Mouse (Mus musculus): Measurements from ENCODE around the gene Olfr1508. TPM values are rescaled to one million over a fixed set of nuclear protein-coding genes. Genes with fewer than 3 reads are reported as not detected.
"Not testable (repeated sequence)": the region's sequence is repeated elsewhere in the genome, so short reads cannot be mapped to it uniquely, and the experiment has no call there.

Gene Olfr1508
- not detected for total RNA-seq (2021)

DNA sequence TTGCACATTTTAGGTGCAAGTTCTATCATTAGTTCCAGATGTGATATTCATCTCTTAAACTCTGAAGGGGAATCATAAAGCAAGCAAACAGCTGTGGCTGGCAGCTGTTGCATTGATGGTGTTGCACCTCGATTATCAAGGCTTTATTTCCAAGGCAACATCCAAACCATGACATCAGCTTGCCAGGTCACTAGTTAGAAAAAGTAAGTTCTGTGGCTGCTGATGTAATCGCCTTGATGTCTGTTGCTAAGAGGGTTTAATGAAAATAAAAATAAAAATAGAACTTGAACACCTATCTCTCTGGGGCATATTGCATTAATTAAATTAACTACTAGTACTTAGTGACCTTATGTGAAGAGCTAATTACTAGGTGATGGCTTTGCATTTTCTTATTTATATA is at the start of gene Olfr1508:
Gene Olfr1508 (minus strand): TSS at position 101 of the 400 bp plus-strand sequence.
- DNase-seq = no peak
- intact Hi-C loops (cut with DNase I) = no loop called here

DNA sequence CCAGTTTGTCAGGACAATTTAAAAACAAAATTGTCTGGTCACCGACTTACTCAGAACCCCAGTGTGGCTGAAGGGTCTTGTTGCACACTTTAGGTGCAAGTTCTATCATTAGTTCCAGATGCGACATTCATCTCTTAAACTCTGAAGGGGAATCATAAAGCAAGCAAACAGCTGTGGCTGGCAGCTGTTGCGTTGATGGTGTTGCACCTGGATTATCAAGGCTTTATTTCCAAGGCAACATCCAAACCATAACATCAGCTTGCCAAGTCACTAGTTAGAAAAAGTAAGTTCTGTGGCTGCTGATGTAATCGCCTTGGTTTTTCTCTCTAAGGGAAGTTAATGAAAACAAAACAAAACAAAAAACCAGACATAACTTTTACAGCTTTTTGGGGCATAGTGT is 28.2 kb upstream of the Olfr1508 start, which contains the start of gene Olfr1507:
Gene Olfr1507 (minus strand): TSS at position 234 of the 400 bp plus-strand sequence.
- no peak for DNase-seq
- intact Hi-C loops (cut with DNase I) = no loop called here

DNA sequence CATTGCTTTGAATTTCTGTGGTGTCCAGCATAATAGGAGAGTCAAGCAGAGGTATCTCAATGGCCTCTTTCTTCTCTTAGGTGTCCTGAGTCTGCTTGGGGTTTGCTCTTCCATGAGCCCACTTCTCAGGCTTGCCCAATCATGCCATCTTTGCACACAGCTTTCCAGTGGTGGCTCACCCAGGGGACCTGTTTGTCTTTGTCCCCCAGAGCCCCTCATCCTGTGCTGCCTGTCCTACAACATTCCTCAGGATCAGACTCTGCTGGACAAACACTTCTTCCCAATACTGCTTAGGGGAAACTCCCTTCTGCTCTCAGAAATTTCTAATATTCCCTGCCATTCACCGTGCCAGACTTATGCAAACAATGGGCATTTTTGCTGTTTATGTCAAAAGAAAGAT is 1.6 kb downstream of the Olfr1508 start:
- intact Hi-C loops (cut with DNase I) = no loop called here
- no peak for DNase-seq

DNA sequence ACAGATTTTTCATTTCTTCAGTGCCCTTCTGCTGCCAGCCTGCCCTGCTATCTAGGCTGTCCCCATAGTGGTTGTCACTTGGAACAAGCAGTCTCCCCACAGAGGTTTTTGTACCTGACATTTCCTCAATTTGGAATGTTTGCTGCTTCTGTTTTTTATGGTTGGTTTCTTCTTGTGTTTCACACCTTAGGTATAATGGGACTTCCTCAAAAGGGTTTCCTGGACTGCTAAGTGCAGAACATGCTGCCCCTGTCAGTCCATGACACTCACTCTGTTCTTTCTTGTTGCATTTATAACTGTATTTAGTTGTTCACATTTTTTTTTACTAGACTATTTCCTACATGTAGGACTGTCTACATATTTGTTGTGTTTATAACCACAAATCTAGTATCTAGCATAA is 5.4 kb downstream of the Olfr1508 start:
- intact Hi-C loops (cut with DNase I) = no loop called here

DNA sequence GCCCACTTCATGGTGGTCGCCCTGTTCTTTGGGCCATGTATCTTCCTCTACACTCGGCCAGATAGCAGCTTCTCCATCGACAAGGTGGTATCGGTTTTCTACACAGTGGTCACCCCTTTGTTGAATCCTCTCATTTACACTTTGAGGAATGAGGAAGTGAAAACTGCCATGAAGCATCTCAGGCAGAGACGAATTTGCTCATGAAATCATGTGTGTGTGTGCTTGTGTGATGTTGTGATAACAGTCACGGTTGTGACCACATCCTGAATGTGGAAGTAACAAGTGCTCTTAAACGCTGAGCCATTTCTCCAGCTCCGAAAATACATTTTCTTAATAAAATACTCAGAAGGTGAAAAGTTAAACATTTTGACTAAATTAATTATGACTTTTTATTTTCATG is 16.2 kb downstream of the Olfr1508 start:
- intact Hi-C loops (cut with DNase I) = no loop called here

More for the DNA sequence above, 5.4 kb downstream of the Olfr1508 start:
- DNase-seq = no peak

DNA sequence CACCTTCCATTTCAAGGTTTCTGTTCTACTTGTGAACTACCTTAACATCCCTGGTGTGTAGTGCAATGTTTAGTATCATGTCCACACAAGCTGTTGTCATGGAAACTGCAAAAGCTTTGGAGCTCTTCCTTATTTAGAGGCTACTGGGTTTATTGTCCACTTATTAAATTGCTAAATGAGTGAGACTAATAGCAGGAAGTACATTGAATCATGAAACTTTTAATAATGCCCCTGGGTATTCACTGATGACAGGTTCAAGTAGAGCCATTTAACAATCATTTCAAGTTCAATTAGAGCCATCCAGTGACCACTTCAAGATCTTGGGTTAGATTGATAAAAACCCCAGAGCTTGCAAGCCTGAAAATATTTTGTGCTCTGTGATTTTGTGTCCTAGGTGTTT is 24.6 kb downstream of the Olfr1508 start, which contains the start of gene Olfr1509:
Gene Olfr1509 (plus strand): TSS at position 301 of the 400 bp plus-strand sequence.
- intact Hi-C loops (cut with DNase I) = no loop called here
- no peak for DNase-seq

More for the DNA sequence above, 16.2 kb downstream of the Olfr1508 start:
- no peak for DNase-seq

DNA sequence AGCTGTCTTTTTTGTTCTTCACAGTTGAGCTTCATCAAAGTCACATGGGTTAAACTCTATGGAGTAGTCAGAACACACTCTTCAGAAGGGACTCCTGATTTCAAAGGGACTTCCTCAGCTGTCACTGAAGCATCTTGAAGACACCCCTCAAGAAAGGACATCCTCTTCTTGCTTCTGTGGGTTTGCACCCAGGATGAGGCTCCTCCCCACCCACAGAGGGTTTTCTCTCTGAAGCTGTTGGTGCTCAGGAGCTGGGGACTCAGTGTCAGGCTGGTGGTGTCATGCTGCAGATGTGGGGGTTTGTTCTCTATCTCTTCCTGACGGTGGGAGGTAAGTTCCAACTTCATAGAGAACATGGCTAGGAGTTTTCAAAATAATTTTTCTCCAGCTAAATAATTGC is 39.6 kb downstream of the Olfr1508 start:
- DNase-seq = no peak
- intact Hi-C loops (cut with DNase I) = no loop called here

DNA sequence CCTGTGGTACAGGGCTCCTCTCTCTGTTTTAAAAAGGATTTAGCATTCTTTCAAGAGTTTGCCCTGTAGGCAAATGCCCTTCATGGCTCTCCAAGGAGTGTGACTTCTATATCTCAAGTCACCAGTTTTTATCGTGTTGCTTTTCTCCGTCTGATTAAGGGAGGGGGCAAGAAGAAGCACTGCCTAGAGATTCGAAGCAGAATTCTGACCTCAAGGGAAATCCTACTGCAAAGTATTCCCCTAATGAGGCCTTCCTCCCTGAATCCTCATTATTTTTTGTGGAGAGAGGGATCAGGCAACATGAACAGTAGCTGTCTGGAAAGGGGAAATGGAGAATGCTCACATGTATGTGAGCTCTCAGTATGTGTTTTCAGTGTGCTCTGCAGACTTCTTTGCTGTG is 53.0 kb downstream of the Olfr1508 start, which contains the start of gene Olfr1510:
Gene Olfr1510 (minus strand): TSS at position 101 of the 400 bp plus-strand sequence.
- DNase-seq = no peak
- intact Hi-C loops (cut with DNase I) = no loop called here

DNA sequence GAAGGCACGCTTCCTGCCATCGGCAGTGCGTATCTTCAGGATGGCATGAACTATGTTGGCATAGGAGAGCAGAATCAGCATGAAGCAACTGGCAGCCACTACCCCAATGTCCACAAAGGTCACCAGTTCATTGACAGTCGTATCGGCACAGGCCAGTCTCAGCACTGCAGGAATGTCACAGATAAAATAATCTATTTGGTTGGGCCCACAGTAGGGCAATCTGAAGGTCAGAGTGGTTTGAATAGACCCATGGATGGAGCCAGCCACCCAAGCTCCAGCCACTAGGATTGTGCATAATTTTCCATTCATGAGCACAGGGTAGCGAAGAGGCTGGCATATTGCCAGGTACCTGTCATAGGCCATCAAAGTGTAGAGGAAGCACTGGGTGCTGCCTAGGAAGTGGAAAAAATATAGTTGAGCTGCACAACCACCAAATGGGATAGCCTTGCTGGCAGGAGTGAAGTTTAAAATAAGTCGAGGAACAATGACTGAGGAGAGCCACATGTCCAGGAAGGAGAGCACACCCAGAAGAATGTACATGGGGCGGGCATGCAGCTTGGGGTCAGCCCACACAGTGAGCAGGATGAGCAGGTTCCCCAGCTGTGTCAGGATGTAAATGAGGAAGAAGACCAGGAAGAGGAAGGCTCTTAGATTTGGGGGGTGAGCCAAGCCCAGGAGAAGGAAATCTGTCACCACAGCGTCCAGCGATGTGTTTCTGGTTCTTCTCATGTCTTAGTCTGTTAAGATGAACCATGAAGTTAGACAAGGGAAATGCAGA is 57.0 kb downstream of the Olfr1508 start:
- DNase-seq; intact Hi-C loops (cut with DNase I): not testable (repeated sequence)

Other genes starting within 250 kb of the Olfr1508 start
- gene Chd8, start 209.7 kb downstream of the Olfr1508 start, total RNA-seq (2021) = 10 to 100 TPM; 38.6 to 43.2 TPM
- 10 to 100 TPM; 35.7 to 38.8 TPM for gene Tox4, start 188.3 kb downstream of the Olfr1508 start, total RNA-seq (2021)
- gene Rab2b, start 187.9 kb downstream of the Olfr1508 start, total RNA-seq (2021) = 1 to 10 TPM; 4.1 to 7.2 TPM
- 10 to 100 TPM; 16.5 to 18.1 TPM for gene Mettl3, start 162.4 kb downstream of the Olfr1508 start, total RNA-seq (2021)
- gene Sall2, start 138.7 kb downstream of the Olfr1508 start, total RNA-seq (2021) = 1 to 10 TPM; 2.0 to 2.4 TPM
- gene Olfr1513, start 111.1 kb downstream of the Olfr1508 start, total RNA-seq (2021) = not detected
- not detected for gene Olfr1512, start 88.3 kb downstream of the Olfr1508 start, total RNA-seq (2021)
- gene Olfr1511, start 70.1 kb downstream of the Olfr1508 start, total RNA-seq (2021) = not detected
- not detected for gene Olfr1510, start 53.1 kb downstream of the Olfr1508 start, total RNA-seq (2021)
- not detected for gene Olfr1509, start 24.5 kb downstream of the Olfr1508 start, total RNA-seq (2021)
- gene Olfr1507, start 28.3 kb upstream of the Olfr1508 start, total RNA-seq (2021) = not detected

Measured in heart, postnatal 36 days (tissue).